Mouse (Mus musculus): ENCODE measurements around the gene Chchd6.
A peak's percentile ranks its signal among the peaks of the same experiment; 100 is the strongest.

Gene Chchd6

DNA sequence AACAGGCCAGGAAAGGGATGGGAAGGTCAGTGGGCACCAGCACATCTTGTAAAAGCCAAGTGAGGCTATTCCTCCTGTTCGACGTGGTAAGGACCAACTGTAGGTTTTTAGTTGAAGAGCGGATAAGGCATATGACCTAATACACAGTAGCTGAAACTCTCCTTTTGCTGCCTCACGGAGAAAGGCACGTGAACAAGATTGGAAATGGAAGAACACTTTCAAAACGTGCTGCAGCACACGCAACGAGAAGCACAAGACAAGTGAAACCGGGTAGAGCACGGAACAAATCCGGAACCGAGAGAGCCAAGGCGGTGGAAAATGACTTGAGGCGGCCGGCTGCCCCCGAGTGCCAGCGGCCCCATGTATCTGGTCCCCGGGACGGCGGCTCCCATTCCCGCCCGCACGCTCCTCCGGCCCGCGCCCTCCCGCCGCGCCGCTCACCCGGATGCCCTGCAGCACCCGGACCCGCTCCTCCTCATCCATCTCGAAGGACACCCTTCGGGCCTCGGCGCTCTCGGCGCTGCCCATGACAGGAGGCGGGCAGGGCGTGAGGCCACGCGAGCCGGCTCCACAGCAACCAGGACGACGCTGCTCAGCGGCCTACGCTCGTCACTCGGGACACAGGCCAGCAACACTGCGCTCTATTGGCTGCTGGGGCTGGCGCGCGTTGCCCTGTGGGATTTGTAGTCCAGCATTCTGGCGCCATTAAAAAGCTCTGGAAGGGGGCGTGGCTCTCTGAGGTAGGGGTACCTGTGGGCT is at the start of gene Chchd6:
TSS of gene Chchd6 (minus strand) at position 635 of the 759 bp plus-strand sequence.
- peak; percentile 89 for DNase-seq (ENCODE audit: low spot score)

DNA sequence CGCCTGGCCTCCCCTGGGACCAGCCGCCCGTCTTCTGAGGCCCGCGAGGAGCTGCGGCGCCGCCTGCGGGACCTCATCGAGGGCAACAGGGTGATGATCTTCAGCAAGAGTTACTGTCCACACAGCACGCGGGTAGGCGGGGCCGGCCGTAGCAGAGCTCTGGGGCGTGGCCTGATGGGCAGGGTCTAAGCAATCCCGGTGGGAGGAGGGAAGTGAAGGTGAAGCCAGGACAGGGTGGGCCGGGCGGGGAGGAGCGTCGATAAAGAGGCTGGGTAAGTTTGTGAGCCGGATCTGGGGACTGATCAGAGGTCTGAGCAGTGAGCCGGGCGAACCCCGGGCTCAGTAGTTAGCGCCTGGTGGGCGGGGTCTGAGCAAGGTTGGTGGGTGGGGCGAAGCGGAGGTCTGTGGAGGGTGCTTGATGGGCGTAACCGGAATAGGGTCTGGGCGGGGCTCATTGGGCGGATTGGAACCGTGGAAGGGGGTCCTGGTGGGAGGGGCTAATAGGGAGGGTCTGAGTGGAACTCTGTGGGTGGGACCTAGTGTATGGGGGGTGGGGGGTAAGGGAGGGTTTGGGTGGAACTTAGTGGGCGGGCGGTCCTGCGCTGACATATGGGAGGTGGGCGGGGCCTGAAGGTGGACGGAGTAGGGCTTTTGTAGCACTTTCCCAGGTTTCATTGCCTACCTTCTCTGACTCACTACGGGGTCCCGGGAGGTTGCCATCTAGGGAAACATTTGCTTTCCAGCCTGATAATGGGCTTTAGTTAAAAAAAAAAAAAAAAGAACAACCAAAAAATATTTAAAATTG is 49.0 kb upstream of the Chchd6 start:
- DNase-seq (ENCODE audit: low spot score), result peak; percentile 64

DNA sequence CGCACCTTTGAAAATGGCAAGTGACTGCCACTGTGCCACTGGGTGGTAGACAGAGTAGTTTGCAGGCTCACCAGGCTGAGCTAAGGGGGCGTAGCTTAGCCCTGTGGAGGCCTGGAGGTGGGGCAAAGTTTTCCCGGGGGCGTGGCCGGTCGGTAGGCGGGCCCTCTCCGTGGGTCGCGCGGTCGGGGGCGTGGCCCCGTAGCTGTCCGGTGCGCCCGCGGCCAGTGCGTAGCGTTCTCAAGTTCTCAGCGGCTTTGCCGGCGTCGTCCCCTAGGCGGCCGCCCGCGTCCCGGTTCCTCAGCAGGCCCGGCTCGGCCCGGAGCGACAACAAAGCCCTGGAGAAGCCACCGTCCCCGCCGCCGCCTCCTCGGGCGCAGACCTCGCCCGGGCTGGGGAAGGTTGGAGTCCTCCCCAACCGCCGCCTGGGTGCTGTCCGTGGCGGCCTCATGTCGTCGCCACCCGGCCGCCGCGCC is 48.4 kb upstream of the Chchd6 start, which contains the start of gene Txnrd3:
TSS of gene Txnrd3 (plus strand) at position 191 of the 473 bp plus-strand sequence.
- DNase-seq (ENCODE audit: low spot score), result peak; percentile 76

DNA sequence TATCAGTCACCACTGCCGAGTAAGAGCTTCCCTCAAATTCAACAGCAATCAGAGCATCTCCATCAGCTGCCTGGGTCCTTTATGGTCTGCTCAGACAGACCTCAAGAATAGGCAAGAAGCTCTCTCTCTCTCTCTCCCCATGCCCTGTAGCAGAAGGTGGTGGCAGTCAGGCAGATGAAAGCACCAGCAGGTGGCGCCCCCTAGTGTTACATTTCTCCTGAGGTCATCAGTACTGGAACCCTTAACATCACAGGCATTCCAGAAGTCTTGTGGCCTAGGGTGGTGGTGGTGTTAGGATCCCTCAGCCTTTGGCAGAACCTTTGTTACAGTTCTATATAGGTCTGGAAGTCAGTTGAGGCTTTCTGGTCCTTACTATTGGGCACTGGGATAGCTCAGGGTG is 43.6 kb upstream of the Chchd6 start:
- no peak for DNase-seq (ENCODE audit: low spot score)

DNA sequence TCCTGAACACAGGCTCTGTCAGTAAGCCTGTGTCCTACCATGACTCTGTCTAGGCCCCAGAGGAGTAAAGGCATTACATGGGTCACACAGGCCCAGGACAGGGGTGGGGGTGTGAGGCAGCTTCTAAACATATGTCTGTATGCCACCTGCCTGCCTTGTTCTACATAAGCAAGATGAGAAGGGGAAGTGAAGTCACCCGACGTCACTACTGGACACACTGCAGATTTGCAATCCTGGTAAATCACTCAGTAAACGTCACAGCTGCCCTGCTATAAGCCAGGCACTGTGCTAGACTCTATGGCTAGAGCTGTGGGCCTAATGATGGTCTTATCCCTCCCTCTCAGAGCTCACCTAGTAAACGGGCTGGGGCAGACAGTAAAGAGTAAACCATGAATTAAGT is 42.5 kb upstream of the Chchd6 start:
- no peak for DNase-seq (ENCODE audit: low spot score)

DNA sequence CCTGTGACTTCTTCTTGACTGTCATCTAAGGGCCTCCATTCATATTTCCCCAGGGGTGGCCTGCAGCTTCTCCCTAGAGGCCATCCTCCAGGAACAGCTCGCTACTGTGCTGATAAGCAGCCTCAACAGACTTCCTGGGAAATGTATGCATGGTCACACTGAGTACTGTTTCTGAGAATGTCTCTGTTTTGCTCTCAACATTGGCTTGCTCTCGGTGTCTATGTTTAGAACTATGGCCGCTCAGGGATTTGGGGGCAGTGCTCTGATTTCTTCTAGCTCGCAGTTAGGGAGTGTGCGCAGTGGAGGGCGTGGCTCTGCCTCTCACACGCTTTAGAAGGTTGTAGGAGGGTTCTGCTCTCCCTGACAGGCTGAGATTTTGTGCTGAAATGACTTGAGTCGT is 38.9 kb upstream of the Chchd6 start:
- DNase-seq (ENCODE audit: low spot score), result no peak

DNA sequence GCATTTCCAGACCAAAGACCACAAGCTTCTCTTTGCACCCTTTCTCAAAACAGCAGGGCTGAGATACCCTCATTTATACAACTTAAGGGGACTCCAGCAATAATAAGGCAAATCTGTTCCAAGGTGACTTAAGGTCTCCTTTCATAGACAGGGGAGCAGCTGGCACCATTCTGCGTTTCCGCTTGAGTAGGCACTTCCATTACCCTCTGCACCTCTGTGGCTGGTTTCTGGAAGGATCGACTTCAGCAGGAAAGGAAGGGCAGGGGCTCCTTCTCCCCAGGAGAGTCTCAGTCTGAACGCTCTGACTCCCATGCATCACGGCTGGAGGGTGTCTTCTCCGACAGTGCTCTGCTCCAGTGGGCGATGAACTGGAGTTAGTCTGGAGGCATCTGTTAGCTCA is 37.7 kb upstream of the Chchd6 start:
- DNase-seq (ENCODE audit: low spot score), result no peak

DNA sequence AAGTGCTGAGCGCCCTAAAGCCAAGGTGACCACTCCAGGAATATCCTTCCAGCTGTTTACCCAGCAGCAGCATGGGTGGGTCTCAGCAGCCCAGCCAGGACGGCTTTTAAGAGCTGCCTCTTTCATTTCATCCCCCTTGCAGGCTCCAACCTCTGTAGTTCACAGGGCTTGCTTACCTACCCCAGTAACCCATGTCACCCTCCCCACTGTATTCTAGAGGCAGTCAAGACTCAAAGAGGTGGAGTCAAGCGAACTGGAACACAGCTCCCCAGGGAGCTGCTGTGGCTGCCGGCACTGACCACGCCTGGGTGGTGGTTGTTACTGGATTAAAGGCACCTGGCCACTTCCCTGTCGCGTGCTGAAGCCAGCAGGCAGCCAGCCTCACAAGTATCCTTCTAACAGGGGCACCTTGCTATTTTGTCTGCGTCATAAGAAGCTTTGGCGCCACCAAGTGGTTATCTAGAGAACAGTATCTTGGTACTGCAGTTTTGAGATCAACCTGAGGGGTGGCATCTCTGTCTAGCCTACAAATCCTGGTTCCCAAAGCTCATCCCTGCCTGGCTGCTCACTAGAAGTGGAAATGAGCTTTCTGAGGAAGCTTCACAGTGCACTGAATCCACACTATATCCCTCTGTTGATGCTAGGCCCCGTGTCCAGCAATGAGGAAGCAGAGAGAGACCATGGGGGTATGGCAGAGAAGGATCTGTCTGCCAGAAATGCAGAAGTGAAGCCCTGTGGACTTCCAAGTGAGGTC is 36.5 kb upstream of the Chchd6 start:
- DNase-seq (ENCODE audit: low spot score), result peak; percentile 32

DNA sequence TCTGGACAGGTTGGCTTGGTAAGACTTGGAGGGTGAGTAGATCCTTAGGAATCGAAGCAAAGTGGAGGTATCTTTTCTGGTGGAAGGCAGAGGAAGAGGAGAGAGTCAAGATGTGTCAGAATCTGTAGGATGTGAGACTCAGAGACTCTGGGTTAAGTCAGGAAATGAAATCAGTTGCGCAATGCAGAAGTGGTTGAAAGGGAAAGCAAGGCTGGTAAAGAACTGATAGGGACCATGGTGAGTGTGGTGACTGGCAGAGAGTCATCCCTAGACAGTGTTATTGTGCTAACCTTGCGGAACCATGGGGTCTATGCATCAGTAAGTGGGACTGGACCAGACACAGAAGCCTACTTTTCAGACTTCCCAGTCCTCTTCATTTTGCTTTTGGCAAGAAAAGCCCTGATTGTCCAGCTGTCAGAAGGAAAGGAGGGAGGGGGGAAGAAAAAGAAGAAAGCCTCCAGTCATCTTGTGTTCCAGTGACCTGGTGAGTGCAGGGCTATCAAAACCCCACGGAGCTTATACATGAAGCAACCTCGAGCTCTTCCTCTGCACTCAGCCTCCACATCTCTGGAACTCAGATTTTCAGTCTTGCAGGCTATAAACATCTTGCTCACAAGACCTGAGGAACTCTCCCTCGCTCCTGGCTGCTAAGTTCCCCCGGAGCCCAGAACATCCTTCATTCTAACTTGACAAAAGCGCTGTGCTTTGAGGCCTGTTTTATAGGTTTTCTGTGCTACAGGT is 32.8 kb upstream of the Chchd6 start:
- DNase-seq (ENCODE audit: low spot score), result no peak

DNA sequence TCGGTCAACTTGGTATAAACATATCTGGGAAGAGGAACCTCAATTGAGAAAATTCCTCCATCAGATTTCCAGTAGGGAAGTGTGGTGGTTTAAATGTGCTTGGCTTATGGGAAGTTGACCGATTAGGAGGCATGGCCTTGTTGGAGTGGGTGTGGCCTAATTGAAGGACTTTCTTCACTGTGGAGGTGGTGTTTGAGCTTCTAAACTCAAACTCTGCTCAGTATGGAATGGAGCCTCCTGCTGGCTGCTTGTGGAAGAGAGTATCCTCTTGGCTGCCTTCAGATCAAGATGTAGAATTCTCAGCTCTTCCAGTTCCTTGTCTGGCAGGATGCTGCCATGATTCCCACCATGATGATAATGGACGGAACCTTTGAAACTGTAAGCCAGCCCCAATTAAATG is 27.2 kb upstream of the Chchd6 start:
- no peak for DNase-seq (ENCODE audit: low spot score)

DNA sequence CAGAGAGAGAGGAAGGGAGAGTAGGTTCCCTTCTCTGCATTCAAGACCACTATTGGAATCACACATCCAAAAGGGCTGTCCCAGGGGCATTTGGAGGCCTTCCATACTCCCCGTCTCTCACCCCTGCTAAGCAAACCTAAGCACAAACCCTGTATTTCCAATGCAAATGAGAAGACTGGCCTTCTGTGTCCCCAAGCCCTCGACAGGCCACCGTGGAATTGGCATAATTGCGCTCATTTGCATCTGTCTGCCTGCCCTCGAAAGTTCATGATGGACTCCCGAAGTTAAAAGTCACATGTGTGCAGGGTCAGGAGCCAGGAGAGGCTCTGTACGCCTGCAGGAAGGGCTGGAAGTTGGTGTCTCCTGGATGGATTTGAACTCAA is 19.9 kb upstream of the Chchd6 start:
- DNase-seq (ENCODE audit: low spot score), result no peak

DNA sequence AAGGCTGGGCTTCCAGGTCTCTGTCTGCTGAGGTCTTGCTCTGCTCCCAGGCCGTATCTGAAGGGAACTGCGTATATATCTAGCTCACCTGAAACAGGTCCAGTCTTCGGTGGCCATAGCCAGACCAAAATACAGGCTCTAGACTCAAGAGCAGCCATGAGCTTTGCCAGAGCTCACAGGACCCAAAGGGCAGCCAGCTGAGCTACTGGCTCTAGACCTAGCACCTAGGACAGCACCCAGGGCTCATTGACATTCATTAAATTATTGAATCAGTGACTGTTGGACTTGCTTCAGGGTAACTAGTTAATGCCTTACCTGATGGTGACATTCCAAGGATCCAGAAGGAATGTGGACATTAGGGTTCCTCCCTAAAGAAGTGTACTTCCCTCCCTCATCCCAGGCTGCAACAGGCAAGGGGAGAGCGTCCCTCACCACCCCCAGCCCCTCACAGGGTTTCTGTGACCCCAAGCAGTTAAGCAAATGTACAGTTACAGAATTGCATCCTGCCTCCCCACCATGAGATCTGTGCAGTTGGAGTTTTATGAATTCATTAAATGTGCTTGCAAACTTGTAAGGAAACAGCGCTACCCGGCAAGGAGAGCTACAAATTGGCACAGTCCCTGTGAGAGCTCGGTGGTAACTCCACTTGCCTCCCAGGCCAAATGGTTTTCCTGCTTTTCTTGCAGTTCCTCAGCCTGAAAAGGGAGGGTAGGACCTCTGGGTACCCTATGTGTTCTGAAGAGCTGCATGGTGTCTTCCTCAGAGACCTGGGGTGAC is 19.3 kb upstream of the Chchd6 start:
- DNase-seq (ENCODE audit: low spot score), result no peak

DNA sequence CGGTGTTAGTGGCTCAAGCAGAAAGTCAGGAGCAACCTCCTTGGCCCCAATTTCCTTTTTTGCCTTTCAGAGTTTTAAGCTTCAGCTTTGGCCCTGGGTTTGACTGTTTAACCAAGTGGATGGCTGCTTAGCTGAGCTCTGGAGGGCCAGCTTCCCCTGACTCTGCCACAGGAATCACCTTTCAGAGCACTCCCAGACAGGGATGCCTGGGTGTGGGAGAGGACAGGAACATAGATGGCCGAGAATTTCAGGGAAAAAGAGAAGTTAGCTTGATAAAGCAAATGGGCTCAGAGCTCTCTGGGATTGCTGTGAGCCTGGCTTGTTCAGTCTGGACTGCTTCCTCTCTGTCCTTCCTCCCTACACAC is 18.6 kb upstream of the Chchd6 start:
- DNase-seq (ENCODE audit: low spot score), result no peak

DNA sequence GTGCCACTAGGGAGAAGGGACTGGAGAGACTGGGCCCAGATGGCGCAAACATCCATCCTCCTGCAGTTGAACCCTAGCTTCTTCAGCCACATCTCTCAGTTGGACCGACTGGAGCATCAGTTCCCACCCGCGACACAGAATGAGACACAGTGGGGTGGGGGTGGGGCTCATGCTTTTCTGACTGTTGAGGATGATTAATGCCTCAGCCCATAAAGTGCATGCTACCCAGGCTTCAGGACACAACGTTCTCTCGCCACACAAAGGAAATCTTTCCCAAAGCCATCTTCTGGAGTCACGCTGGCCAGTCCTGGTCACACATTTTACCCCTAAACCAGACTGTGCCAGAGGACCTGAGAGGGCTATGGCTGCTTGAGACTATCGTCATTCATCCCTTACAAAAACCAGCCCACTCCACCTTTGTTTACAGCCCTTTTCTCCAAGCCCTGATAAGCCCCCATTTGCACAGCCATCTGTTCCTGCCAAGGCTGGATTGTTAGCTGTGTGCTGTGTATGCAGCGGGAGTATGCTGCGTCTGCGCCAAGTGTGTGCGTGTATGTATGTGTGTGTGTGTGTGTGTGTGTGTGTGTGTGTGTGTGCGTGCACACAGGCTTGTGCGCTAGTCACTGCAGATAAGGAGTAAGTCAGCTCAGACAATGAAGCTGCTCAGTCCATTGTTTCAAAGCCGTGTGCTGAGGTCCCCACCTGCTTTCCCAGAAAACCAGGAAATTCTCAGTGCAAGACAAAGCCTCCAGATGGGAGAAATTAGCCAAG is 18.1 kb upstream of the Chchd6 start:
- no peak for DNase-seq (ENCODE audit: low spot score)

DNA sequence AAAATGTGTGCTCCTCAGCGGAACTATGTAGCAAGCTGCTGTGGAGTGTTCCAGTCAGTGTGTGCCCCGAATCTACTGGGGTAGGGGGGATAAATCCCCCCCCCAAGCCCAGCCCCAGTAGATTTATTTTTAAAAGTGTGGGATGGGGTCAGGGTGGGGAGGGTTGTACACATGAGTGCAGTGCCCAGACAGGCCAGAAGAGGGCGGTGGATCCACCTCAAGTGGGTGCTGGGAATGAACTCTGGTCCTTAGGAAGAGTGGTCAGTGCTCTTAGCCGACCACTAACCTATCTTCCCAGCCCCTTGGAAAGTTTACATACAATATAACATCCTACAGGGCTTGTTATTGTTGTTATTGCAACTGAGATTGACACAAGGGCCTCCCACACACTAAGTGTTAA is 12.5 kb upstream of the Chchd6 start:
- no peak for DNase-seq (ENCODE audit: low spot score)

DNA sequence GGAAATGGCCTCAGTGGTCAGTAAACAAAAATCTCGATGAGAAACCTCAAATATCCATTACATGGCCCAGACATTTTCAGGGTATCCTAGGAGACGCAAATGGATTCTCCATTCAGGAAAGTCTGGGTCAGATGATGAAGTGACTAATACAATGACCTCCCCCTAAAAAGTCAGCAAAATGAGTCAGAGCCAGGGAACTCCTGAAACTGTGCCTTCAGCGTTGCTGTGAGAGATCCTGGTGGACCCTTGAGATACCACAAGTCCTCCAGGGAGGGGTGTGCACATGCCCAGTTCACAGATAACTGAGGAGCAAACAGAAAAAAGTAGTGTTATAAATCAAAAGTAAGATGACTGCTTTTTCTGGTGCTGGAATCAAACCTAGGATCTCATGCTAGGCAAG is 10.6 kb upstream of the Chchd6 start:
- no peak for DNase-seq (ENCODE audit: low spot score)

DNA sequence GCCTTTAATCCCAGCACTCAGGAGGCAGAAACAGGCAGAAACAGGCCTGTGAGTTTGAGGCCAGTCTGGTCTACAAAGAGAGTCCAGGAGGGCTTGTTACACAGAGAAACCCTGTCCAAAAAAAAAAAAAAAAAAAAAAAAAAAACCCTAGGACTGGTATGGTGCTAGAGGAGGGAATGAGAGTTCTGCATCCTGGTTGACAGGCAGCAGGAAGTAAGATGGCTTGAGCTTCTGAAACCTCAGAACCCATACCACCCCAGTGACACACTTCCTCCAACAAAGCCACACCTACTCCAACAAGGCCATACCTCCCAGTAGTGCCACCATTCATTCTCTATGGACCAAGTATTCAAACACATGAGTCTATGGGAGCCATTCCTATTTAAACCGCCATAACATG is 1.1 kb upstream of the Chchd6 start:
- DNase-seq (ENCODE audit: low spot score), result no peak

DNA sequence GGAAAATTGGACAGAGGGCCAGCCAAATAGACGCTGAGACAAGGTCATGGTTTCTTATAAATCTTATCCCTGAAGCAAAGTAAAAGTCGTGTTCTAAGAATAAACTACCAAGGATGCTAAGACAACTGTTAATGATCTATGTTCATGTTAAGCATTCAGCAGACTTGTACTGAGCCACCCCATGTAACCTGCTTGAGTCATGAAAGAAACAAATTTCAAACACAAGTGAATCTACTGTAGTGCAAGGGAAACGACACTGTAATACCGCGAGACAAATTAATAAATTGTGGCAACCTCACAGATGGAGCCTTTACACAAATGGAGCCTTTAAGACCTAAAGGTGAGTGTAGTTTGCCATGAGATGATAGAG is 310 bp upstream of the Chchd6 start:
- DNase-seq (ENCODE audit: low spot score), result no peak

DNA sequence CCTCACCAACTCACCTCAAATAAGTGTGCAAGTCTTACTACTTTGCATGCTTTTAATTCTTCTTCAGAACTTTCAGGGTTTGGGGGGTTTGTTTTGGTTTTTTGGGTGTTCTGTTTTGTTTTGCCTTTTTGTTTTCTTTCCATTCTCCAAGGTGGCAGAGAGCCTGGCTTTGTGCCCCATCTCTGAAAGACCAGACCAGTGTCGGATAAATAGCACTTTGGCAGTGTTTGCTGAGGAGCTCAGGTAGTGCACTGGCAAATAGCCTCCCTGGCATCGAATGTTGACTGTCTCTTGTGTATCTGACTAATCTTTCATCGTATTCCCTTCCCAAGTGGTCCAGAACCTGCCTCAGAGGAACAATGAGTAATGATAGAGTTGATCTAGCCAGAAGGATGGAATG is 3.4 kb downstream of the Chchd6 start:
- DNase-seq (ENCODE audit: low spot score), result no peak

DNA sequence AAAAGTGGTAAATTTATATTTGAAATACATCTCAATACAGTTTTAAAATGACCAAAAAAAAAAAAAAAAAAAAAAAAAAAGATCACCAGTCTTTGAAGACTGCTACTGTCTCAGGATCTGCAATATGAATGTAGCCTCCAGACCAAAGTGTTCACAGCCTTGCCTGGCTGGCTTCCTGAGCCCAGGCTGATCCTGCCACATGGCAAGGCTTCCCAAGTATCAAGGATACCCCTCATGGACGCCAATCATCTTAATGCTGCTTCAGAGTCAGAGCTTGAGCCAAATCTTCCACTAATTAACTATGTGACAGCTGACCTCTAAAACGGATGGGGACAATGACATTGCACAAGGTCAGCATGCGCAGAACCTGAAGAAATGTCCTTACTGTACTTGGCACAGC is 3.9 kb downstream of the Chchd6 start:
- DNase-seq (ENCODE audit: low spot score), result no peak

DNA sequence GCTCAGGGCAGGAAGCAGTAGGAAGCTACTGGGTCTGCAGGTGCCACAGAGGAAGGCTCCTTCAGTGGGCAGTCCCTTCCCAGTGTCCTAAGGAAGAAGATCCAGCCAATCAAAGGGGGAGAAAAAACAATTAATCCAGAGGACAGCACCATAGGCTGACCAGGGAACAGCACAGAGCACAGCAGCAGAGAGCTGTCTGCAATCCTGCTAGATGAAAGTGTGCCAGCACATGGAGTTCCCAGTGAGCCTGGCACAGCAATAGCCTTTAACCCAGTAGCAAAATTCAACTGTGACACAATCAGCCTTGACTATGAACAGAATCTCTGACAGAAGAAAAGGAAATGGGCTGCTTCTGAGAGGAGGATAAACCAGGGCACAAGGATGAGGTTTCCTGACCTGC is 9.8 kb downstream of the Chchd6 start:
- no peak for DNase-seq (ENCODE audit: low spot score)
